In the genomic region with DNA sequence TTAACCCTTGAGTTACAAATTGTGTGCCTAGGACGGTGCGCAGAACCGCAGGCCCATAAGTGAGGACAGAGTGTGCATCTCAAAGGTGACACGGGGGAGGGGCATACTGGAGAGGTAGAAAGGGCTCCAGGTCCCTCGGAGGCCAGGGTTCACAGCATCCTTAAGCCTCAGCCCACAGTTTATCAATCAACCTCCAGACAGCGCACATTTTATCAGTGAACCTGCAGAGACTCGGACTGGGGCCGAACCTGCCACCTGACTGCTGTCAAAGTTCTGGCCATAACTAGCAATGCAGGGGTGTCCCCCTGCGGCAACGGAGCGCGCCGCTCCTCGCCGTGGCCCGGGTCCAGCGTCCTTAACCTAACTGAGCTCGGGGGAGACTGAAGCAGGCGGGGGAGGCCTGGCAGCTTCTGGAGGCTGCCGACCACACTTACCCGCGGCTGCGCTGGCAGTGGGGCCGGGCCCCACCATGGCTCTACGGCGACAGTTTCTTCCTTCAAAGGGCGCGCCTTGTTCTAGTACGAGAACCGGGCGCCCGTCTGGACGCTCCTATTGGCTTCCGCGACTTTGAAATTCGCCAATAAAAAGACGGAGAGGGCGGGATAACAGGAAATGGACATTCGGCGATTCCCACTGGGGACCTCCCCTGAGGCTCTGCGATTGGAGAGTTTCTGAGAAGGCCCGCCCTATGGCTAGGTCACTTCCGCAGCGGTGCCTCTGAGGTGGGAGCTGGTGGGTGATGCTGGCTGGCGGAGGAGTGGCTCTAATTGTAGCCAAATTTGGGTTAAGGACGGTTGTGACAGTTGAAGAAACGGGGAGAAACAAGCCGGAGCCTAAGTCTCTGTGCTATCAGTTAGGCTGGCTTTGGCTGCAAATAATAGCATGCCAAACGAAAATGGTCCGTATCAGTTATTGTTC, we compare ENCODE assay signal across 8 mouse cellular contexts. TPM values are rescaled to one million over a fixed set of nuclear protein-coding genes. Genes with fewer than 3 reads are reported as not detected.
DNase-seq lines count a peak whose midpoint lies in the region; ATAC-seq and TF ChIP-seq lines count a peak whose summit lies in the region.

A gene (minus strand): TSS at position 542 of the 918 bp plus-strand sequence.

- peaks cover 18% of the 10 kb centered on the region for H3K36me3 ChIP-seq in C2C12 (ENCODE audit: control insufficient read depth, insufficient read depth)
- H3K36me3 ChIP-seq in erythroblast, embryonic 14.5 days (ENCODE audit: control insufficient read depth) = peaks cover 25% of the 10 kb centered on the region
- H3K36me3 ChIP-seq in heart, embryonic 11.5 days (ENCODE audit: control insufficient read depth, insufficient read depth, low read length) = no peaks in the 10 kb centered on the region
- H3K36me3 ChIP-seq in kidney, embryonic 16.5 days (ENCODE audit: insufficient read depth, low read length) = 0 out of 2 replicates have a peak, but pooled peaks cover 3% of the 10 kb centered on the region
- peaks cover 4% of the 10 kb centered on the region; the same call in 1 of the 2 replicates for H3K36me3 ChIP-seq in liver, adult 2 months (ENCODE audit: control insufficient read depth, insufficient read depth, low read length)
- no peaks in the 10 kb centered on the region for H3K36me3 ChIP-seq in myocyte (ENCODE audit: control insufficient read depth, insufficient read depth)
- H3K36me3 ChIP-seq in splenic B cell, adult 2 months (ENCODE audit: control insufficient read depth, insufficient read depth, low read length, poor library complexity, severe bottlenecking) = no peaks in the 10 kb centered on the region

- ATAC-seq in heart, embryonic 11.5 days (replicated peaks; ENCODE audit: insufficient number of reproducible peaks, low FRiP score, low TSS enrichment) = peak; percentile 100
- ATAC-seq in kidney, embryonic 16.5 days (ENCODE audit: low FRiP score, low TSS enrichment) = peak; percentile 100

- H3K9ac ChIP-seq in heart, embryonic 11.5 days (ENCODE audit: low read depth, low read length) = peak within 1 kb of the TSS; percentile 87
- H3K9ac ChIP-seq in kidney, embryonic 16.5 days (replicated peaks; ENCODE audit: low read length) = peak within 1 kb of the TSS; percentile 81
- peak within 1 kb of the TSS; percentile 62 for H3K9ac ChIP-seq in liver, adult 2 months (ENCODE audit: low read depth, low read length)

- peak; percentile 67; the same call in 1 of the 2 replicates for TF ChIP-seq POLR2A in brain, embryonic 14.5 days (IDR thresholded peaks at IDR 0.05; ENCODE audit: borderline replicate concordance, extremely low read depth, insufficient read depth, insufficient read length, poor library complexity, severe bottlenecking)
- TF ChIP-seq POLR2A in liver, adult 2 months (IDR thresholded peaks at IDR 0.05; ENCODE audit: extremely low read depth, insufficient read depth, low read length) = peak; percentile 35; the same call in 1 of the 2 replicates
- peak; percentile 59 for TF ChIP-seq POLR2A in myocyte (IDR thresholded peaks at IDR 0.05; ENCODE audit: insufficient read length, low read depth)

- peak within 1 kb of the TSS; percentile 95 for H3K27ac ChIP-seq in heart, embryonic 11.5 days (ENCODE audit: low read depth, low read length)
- H3K27ac ChIP-seq in kidney, embryonic 16.5 days (ENCODE audit: low read length) = peak within 1 kb of the TSS; percentile 84
- H3K27ac ChIP-seq in liver, adult 2 months (replicated peaks; ENCODE audit: insufficient read depth, low read depth, low read length) = peak within 1 kb of the TSS; percentile 33

- peaks cover 31% of the 10 kb centered on the region for H3K4me1 ChIP-seq in erythroblast, embryonic 14.5 days (ENCODE audit: control insufficient read depth)
- H3K4me1 ChIP-seq in heart, embryonic 11.5 days (ENCODE audit: control insufficient read depth, insufficient read depth, low read length) = peaks cover 14% of the 10 kb centered on the region
- peaks cover 12% of the 10 kb centered on the region for H3K4me1 ChIP-seq in kidney, embryonic 16.5 days (ENCODE audit: insufficient read depth, low read length)
- H3K4me1 ChIP-seq in liver, adult 2 months (ENCODE audit: control insufficient read depth, insufficient read depth, low read length) = peaks cover 3% of the 10 kb centered on the region; the same call in 1 of the 2 replicates

- WGBS in heart, embryonic 11.5 days (ENCODE audit: insufficient replicate concordance) = under 1% methylated on average over 50 of the region's 50 CpGs
- WGBS in kidney, embryonic 16.5 days = under 1% methylated on average over 50 of the region's 50 CpGs
- WGBS in liver, adult 2 months = under 1% methylated on average over 50 of the region's 50 CpGs

- H3K9me3 ChIP-seq in erythroblast, embryonic 14.5 days (ENCODE audit: control insufficient read depth, low read length) = no peaks in the 10 kb centered on the region
- no peaks in the 10 kb centered on the region for H3K9me3 ChIP-seq in heart, embryonic 11.5 days (replicated peaks; ENCODE audit: control insufficient read depth, low read length)
- no peaks in the 10 kb centered on the region for H3K9me3 ChIP-seq in kidney, embryonic 16.5 days (ENCODE audit: low read length)

- H3K4me3 ChIP-seq in C2C12 (ENCODE audit: insufficient read depth, poor library complexity, severe bottlenecking) = peak within 1 kb of the TSS; percentile 95
- H3K4me3 ChIP-seq in erythroblast, embryonic 14.5 days (replicated peaks) = peak within 1 kb of the TSS; percentile 100
- peak within 1 kb of the TSS; percentile 90 for H3K4me3 ChIP-seq in heart, embryonic 11.5 days (ENCODE audit: low read depth, low read length)
- H3K4me3 ChIP-seq in kidney, embryonic 16.5 days (ENCODE audit: low read length) = peak within 1 kb of the TSS; percentile 73
- peak within 1 kb of the TSS; percentile 80 for H3K4me3 ChIP-seq in liver, adult 2 months (ENCODE audit: insufficient read depth, low read depth, low read length)
- peak within 1 kb of the TSS; percentile 75 for H3K4me3 ChIP-seq in myocyte

- H3ac ChIP-seq in C2C12 (ENCODE audit: control insufficient read depth, insufficient read length, low read depth) (peak within 1 kb of the TSS; percentile 85), myocyte (ENCODE audit: control insufficient read depth, insufficient read length) (peak within 1 kb of the TSS; percentile 26)

- no peak for TF ChIP-seq CTCF in C2C12 (IDR thresholded peaks at IDR 0.05; ENCODE audit: control insufficient read depth, insufficient read depth, insufficient read length)
- TF ChIP-seq CTCF in brain, embryonic 14.5 days (IDR thresholded peaks at IDR 0.05; ENCODE audit: borderline replicate concordance, extremely low read depth, insufficient read depth, insufficient read length) = no peak
- TF ChIP-seq CTCF in liver, adult 2 months (IDR thresholded peaks at IDR 0.05; ENCODE audit: low read depth, low read length) = no peak

- peaks cover 24% of the 10 kb centered on the region for H3K79me3 ChIP-seq in C2C12 (ENCODE audit: low read depth)

- peaks cover 28% of the 10 kb centered on the region for H3K79me2 ChIP-seq in C2C12 (ENCODE audit: control insufficient read depth, insufficient read depth)
- H3K79me2 ChIP-seq in liver, adult 2 months (ENCODE audit: control insufficient read depth, insufficient read depth, low read length) = no peaks in the 10 kb centered on the region
- H3K79me2 ChIP-seq in myocyte (ENCODE audit: control insufficient read depth, insufficient read depth) = peaks cover 36% of the 10 kb centered on the region

- H3K27me3 ChIP-seq in C2C12 (ENCODE audit: control insufficient read depth, insufficient read depth, insufficient read length) = no peaks in the 10 kb centered on the region
- peaks cover 26% of the 10 kb centered on the region for H3K27me3 ChIP-seq in erythroblast, embryonic 14.5 days (ENCODE audit: control insufficient read depth)
- no peaks in the 10 kb centered on the region for H3K27me3 ChIP-seq in heart, embryonic 11.5 days (ENCODE audit: control insufficient read depth, insufficient read depth, low read length)
- H3K27me3 ChIP-seq in kidney, embryonic 16.5 days (ENCODE audit: insufficient read depth, low read length) = 0 out of 2 replicates have a peak, but pooled peaks cover 3% of the 10 kb centered on the region
- no peaks in the 10 kb centered on the region for H3K27me3 ChIP-seq in liver, adult 2 months (ENCODE audit: control insufficient read depth, insufficient read depth, low read length)
- H3K27me3 ChIP-seq in myocyte (ENCODE audit: control insufficient read depth, insufficient read depth, insufficient read length) = no peaks in the 10 kb centered on the region
- H3K27me3 ChIP-seq in splenic B cell, adult 2 months (ENCODE audit: control insufficient read depth, insufficient read depth, low read length, poor library complexity, severe bottlenecking) = no peaks in the 10 kb centered on the region; the same call in 1 of the 2 replicates

- DNase-seq in brain, embryonic 14.5 days (ENCODE audit: low read depth) = peak; percentile 99
- peak; percentile 88 for DNase-seq in liver, adult 2 months (ENCODE audit: extremely low read depth, low read depth, low spot score)
- DNase-seq in splenic B cell, adult 2 months (ENCODE audit: low read depth, low spot score) = peak; percentile 98

- H3K4me2 ChIP-seq in heart, embryonic 11.5 days = peak within 1 kb of the TSS; percentile 82
- peak within 1 kb of the TSS; percentile 89 for H3K4me2 ChIP-seq in kidney, embryonic 16.5 days (replicated peaks; ENCODE audit: low read depth, low read length)
- peak within 1 kb of the TSS; percentile 90 for H3K4me2 ChIP-seq in myocyte (ENCODE audit: low read depth)

TF ChIP-seq in C2C12, 6 proteins besides CTCF, POLR2A, EP300 and RAD21:
- TF ChIP-seq MAX (IDR thresholded peaks at IDR 0.05) (peak; percentile 7), FOSL1 (IDR thresholded peaks at IDR 0.05; ENCODE audit: insufficient read depth, low read length, poor library complexity, severe bottlenecking) (no peak)

TF ChIP-seq in myocyte, 11 proteins besides CTCF, POLR2A, EP300 and RAD21:
- TF ChIP-seq SRF (IDR thresholded peaks at IDR 0.05; ENCODE audit: control insufficient read depth, insufficient read length, low read depth) (peak; percentile 87), USF1 (IDR thresholded peaks at IDR 0.05; ENCODE audit: low read depth) (no peak), POLR2AphosphoS2 (IDR thresholded peaks at IDR 0.05; ENCODE audit: insufficient read length, low read depth) (peak; percentile 25), E2F4 (IDR thresholded peaks at IDR 0.05; ENCODE audit: insufficient read depth) (peak; percentile 97), MYOG (IDR thresholded peaks at IDR 0.05; ENCODE audit: control insufficient read depth in 1 of 3, insufficient read depth in 1 of 3, insufficient read length in 2 of 3, low read depth in 2 of 3) (no peak)

RNA-seq across cellular contexts. Expression of the gene that starts here (rescaled TPM):
- 17.9 TPM for polyA plus RNA-seq in C2C12 (2012; fragmentation: generic; extraction: Trizol)
- 4.4 and 6.9 TPM in 2 replicates for polyA plus RNA-seq in brain, embryonic 14.5 days (2012; rRNA removed)
- 3.9 and 5.0 TPM in 2 replicates for polyA plus RNA-seq in erythroblast, embryonic 14.5 days (2012)
- polyA plus RNA-seq in heart, embryonic 11.5 days (2014; fragmentation: Nextera tagmentation; extraction: Ambion mirVana) = 59.9 and 67.0 TPM in 2 replicates
- 43.7 and 52.2 TPM in 2 replicates for polyA plus RNA-seq in kidney, embryonic 16.5 days (2015; fragmentation: Nextera tagmentation; extraction: Ambion mirVana)
- 0.09 and 0.60 TPM in 2 replicates for total RNA-seq in liver, adult 2 months (2014; rRNA removed)
- 0.04 TPM in 1 of 2 replicates, not detected in the other for polyA plus RNA-seq in liver, adult 2 months (2012; rRNA removed)
- polyA plus RNA-seq in myocyte (2012; fragmentation: generic; extraction: Trizol) = 9.9 TPM

Comparison
In these comparisons a context has a peak if more than half of its experiments do, and no peak if none do; other contexts are left out.
1. Peak in every context shown above with its lines: DNase-seq, ATAC-seq, H3K4me3 ChIP-seq and H3K27ac ChIP-seq.
2. Peak in DNase-seq, H3K4me3 ChIP-seq, H3K27ac ChIP-seq and H3K9ac ChIP-seq in liver, adult 2 months; RNA of the gene not detected or under 1 TPM.
3. H3K27ac ChIP-seq: peak in every context shown above with its lines; median percentile 95 in heart, embryonic 11.5 days; 84 in kidney, embryonic 16.5 days; 33 in liver, adult 2 months.